Mouse (Mus musculus): ENCODE measurements around the gene Nde1. TPM values are rescaled to one million over a fixed set of nuclear protein-coding genes. Genes with fewer than 3 reads are reported as not detected.

The Nde1 gene
- polyA plus RNA-seq (2012; rRNA removed; ENCODE audit: low replicate concordance): 11.6 and 17.2 TPM in 2 replicates

GRCm38 (mm10) chr16:14162988-14163416 lies at the start of gene Nde1, which contains the start of gene Marf1:
Nde1 (plus strand) TSS chr16:14163275.
Marf1 (minus strand) TSS chr16:14163351.

Other genes with a start within 250 kb of the Nde1 start
- gene 2900011O08Rik, start 176.7 kb upstream of the Nde1 start, polyA plus RNA-seq (2012; rRNA removed; ENCODE audit: low replicate concordance): 0.27 TPM in 2 replicates
- gene Ifitm7, start 176.4 kb upstream of the Nde1 start, polyA plus RNA-seq (2012; rRNA removed; ENCODE audit: low replicate concordance): 0.09 TPM in 1 of 2 replicates, not detected in the other
- gene Marf1, start 76 bp downstream of the Nde1 start, polyA plus RNA-seq (2012; rRNA removed; ENCODE audit: low replicate concordance): 3.1 and 3.3 TPM in 2 replicates
- 11.7 and 35.4 TPM in 2 replicates for gene Myh11, start 128.1 kb downstream of the Nde1 start, polyA plus RNA-seq (2012; rRNA removed; ENCODE audit: low replicate concordance)
- gene Fopnl, start 154.1 kb downstream of the Nde1 start, polyA plus RNA-seq (2012; rRNA removed; ENCODE audit: low replicate concordance): 14.6 and 20.2 TPM in 2 replicates
- gene Abcc1, start 198.3 kb downstream of the Nde1 start, polyA plus RNA-seq (2012; rRNA removed; ENCODE audit: low replicate concordance): 1.5 and 15.7 TPM in 2 replicates